Mouse (Mus musculus) heart, adult 2 months (tissue): Measurements from ENCODE around the gene Atp13a4. TPM values are rescaled to one million over a fixed set of nuclear protein-coding genes. Genes with fewer than 3 reads are reported as not detected.

Experiments used
- DNase-seq, 2 experiments: peaks; one replicate each; pipeline ENCODE4 v3.0.0; 2021
- H3K27ac ChIP-seq: fragments of 200-600 bp; 2 replicates; pipeline ENCODE4 v1.8.1; 2022
- H3K27me3 ChIP-seq: fragments of 200-500 bp; 2 replicates; pipeline ENCODE4 v1.6.1; 2012; ENCODE audit warnings: mild to moderate bottlenecking, low read length, inconsistent platforms, mixed read lengths; ENCODE audit not compliant: control insufficient read depth, insufficient read depth
- H3K36me3 ChIP-seq: fragments of 200-500 bp; 2 replicates; pipeline ENCODE4 v1.6.1; 2012; ENCODE audit warnings: low read length, inconsistent platforms; ENCODE audit not compliant: control insufficient read depth, insufficient read depth
- H3K4me1 ChIP-seq: fragments of 200-500 bp; 2 replicates; pipeline ENCODE4 v1.6.1; 2011; ENCODE audit warnings: low read length; ENCODE audit not compliant: control insufficient read depth, insufficient read depth
- H3K4me3 ChIP-seq: fragments of 200-600 bp; 2 replicates; pipeline ENCODE4 v1.8.1; 2022
- H3K79me2 ChIP-seq: fragments of 200-500 bp; replicated peaks from 2 replicates; pipeline ENCODE4 v1.6.1; 2012; ENCODE audit warnings: mild to moderate bottlenecking, inconsistent platforms, low read length, moderate library complexity, mixed read lengths; ENCODE audit not compliant: control insufficient read depth, insufficient read depth
- H3K9ac ChIP-seq: fragments of 200-500 bp; 2 replicates; pipeline ENCODE4 v1.6.1; 2012; ENCODE audit warnings: low read depth, mild to moderate bottlenecking, control low read depth, inconsistent platforms, low read length, mixed read lengths
- CTCF ChIP-seq: fragments of 200-600 bp; IDR thresholded peaks from 2 replicates; pipeline ENCODE4 v1.8.1; 2022; ENCODE audit warnings: antibody characterized with exemption, mild to moderate bottlenecking, moderate library complexity
- EP300 ChIP-seq: fragments of 200-500 bp; IDR thresholded peaks from 2 replicates; pipeline ENCODE4 v1.6.1; 2011; ENCODE audit warnings: low read depth, low read length, control low read depth; ENCODE audit not compliant: insufficient read depth
- POLR2A ChIP-seq: fragments of 200-500 bp; IDR thresholded peaks from 2 replicates; pipeline ENCODE4 v1.6.1; 2011; ENCODE audit warnings: mild to moderate bottlenecking, low read depth, low read length, control low read depth; ENCODE audit not compliant: insufficient read depth
- whole genome bisulfite sequencing: fragments of 180-500 bp; shearing (Covaris S2); methylation state at CpG from one replicate; pipeline ENCODE4 v1.1.7; 2018; 5-methylcytosine and 5-hydroxymethylcytosine counted together
- intact Hi-C: fragments of 180-260 bp; cut with DNase I; formaldehyde crosslinking; loops from one replicate; pipeline ENCODE4 v1.15.1; 2025
- polyA plus RNA-seq: library from polyadenylated mRNA; depleted of rRNA; stranded (reverse); fragments of >200 nt; gene quantifications from 2 replicates; pipeline ENCODE4 v1.2.3, GENCODE M21; 2012; rRNA removed
- total RNA-seq, 2 experiments: library from RNA; stranded (reverse); gene quantifications; 2 replicates each; pipeline ENCODE4 v1.2.3; 2021

Gene Atp13a4
- total and polyA plus RNA-seq, 3 experiments: not detected

DNA sequence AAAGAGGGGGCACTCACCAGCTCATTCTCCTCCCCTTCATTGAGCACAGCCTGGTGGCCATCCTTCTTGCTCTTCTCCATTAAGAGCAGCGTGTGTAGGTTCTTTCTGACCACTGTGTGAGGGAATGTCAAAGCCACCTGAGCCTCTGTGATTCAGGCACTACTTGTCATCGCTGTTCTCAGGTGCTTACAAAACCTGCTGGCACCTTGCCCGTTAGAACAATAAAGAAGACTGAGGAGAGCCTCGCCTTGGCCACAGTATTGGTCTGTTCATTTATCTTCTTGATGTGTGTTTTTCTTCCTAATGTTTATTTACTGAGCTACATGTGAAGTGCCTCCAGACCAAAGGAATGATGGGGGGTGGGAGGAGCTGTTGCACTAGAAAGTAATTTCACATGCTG is 166.2 kb downstream of the Atp13a4 start, which contains the start of gene Atp13a5:
Gene Atp13a5, minus strand, starts transcription at position 275 of the 400 bp plus-strand sequence.
- Histone ChIP-seq H3K36me3 (no peaks in the 10 kb centered on the region), H3K9ac (no peak within 1 kb of the TSS), H3K4me1 (no peaks in the 10 kb centered on the region), H3K27ac (no peak within 1 kb of the TSS), H3K27me3 (no peaks in the 10 kb centered on the region), H3K79me2 (no peaks in the 10 kb centered on the region), H3K4me3 (no peak within 1 kb of the TSS)
- TF ChIP-seq POLR2A: no peak
- TF ChIP-seq CTCF: no peak
- TF ChIP-seq EP300: no peak
- WGBS: 64% methylated on average over 4 of the region's 4 CpGs
- no peak for DNase-seq
- intact Hi-C loops: no loop called here

DNA sequence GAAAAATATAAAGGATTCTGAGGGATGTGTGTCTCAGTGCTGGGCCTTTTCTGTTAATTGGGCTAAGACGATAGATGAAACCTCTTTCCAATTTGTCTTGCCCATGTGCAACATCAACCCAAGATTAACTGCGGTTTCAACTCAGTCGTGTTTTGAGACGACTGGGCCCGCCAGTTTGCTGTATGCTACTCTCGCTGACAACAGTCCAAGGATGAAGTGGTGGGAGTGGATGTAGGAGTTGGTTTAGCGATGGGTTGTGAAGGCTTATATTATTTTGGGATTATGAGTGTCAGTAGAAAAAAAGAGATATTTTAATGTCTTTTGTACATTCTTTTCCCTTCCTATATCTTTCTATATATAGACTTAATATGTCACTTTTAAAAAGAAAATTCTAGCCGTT is 170.0 kb downstream of the Atp13a4 start:
- no peaks in the 10 kb centered on the region for H3K36me3 ChIP-seq
- WGBS: 82% methylated on average over 8 of the region's 8 CpGs
- no peaks in the 10 kb centered on the region for H3K4me1 ChIP-seq
- intact Hi-C loops: no loop called here
- H3K9ac ChIP-seq: no peak overlapping the region
- no peak overlapping the region for H3K27ac ChIP-seq
- H3K79me2 ChIP-seq: no peaks in the 10 kb centered on the region
- no peaks in the 10 kb centered on the region for H3K27me3 ChIP-seq
- no peak for TF ChIP-seq CTCF
- TF ChIP-seq POLR2A: no peak
- no peak for TF ChIP-seq EP300
- no peak for DNase-seq
- H3K4me3 ChIP-seq: no peak overlapping the region

Other genes starting within 250 kb of the Atp13a4 start
- gene Atp13a5, start 166.1 kb downstream of the Atp13a4 start, total RNA-seq: not detected
- 0.04 TPM in 1 of 2 replicates, not detected in the other for gene Atp13a5, start 166.1 kb downstream of the Atp13a4 start, polyA plus RNA-seq
- 100 to 1,000 TPM; 143 to 163 TPM for gene Opa1, start 34.5 kb upstream of the Atp13a4 start, total RNA-seq
- gene Opa1, start 34.5 kb upstream of the Atp13a4 start, polyA plus RNA-seq: 27.0 and 48.5 TPM in 2 replicates